Mouse (Mus musculus) limb, embryonic 12.5 days (tissue): ENCODE measurements at regions not wholly inside any gene's neighbourhood (a gene's known extent, or its start where the extent isn't known, plus 50 kb on each side); places are given as distances from the start of the nearest gene placed in this dataset.

Experiments
- ATAC-seq: fragments of 200-750 bp; cut with Nextera tagmentation; 2 replicates; pipeline ENCODE4 v1.8.0; 2017; ENCODE audit warnings: low read depth, moderate TSS enrichment; ENCODE audit not compliant: insufficient number of reproducible peaks, insufficient read depth, low FRiP score, low TSS enrichment
- H3K27ac ChIP-seq: fragments of 300-500 bp; sonication (generic); 2 replicates; pipeline ENCODE4 v1.5.1; 2016; ENCODE audit warnings: mild to moderate bottlenecking, moderate library complexity
- H3K27me3 ChIP-seq: fragments of 300-500 bp; sonication (generic); 2 replicates; pipeline ENCODE4 v1.6.1; 2016; ENCODE audit warnings: mild to moderate bottlenecking, moderate library complexity
- H3K36me3 ChIP-seq: fragments of 300-500 bp; sonication (generic); 2 replicates; pipeline ENCODE4 v1.6.1; 2016; ENCODE audit warnings: mild to moderate bottlenecking, moderate library complexity
- H3K4me1 ChIP-seq: fragments of 300-500 bp; sonication (generic); replicated peaks from 2 replicates; pipeline ENCODE4 v1.6.1; 2016
- H3K4me2 ChIP-seq: fragments of 300-500 bp; sonication (generic); 2 replicates; pipeline ENCODE4 v1.6.1; 2016; ENCODE audit warnings: mild to moderate bottlenecking, moderate library complexity
- H3K4me3 ChIP-seq: fragments of 300-500 bp; sonication (generic); replicated peaks from 2 replicates; pipeline ENCODE4 v1.5.1; 2016; ENCODE audit warnings: mild to moderate bottlenecking
- H3K9ac ChIP-seq: fragments of 300-500 bp; sonication (generic); replicated peaks from 2 replicates; pipeline ENCODE4 v1.6.1; 2016; ENCODE audit warnings: mild to moderate bottlenecking, moderate library complexity
- H3K9me3 ChIP-seq: fragments of 300-500 bp; sonication (generic); 2 replicates; pipeline ENCODE4 v1.6.1; 2016; ENCODE audit warnings: mild to moderate bottlenecking, moderate library complexity
- WGBS: fragments of 180-500 bp; shearing (Covaris S2); methylation state at CpG from one replicate; pipeline ENCODE4 v1.1.7; 2016; 5-methylcytosine and 5-hydroxymethylcytosine counted together

- no peak overlapping the region for H3K9ac ChIP-seq
- H3K36me3 ChIP-seq: no peaks in the 10 kb centered on the region
- peaks cover 10% of the 10 kb centered on the region for H3K4me1 ChIP-seq
- H3K27ac ChIP-seq: no peak overlapping the region
- WGBS: 88% methylated on average over 5 of the region's 5 CpGs
- ATAC-seq: no peak
- no peaks in the 10 kb centered on the region; the same call in 1 of the 2 replicates for H3K27me3 ChIP-seq
- no peak overlapping the region for H3K4me2 ChIP-seq
- H3K9me3 ChIP-seq: no peaks in the 10 kb centered on the region
- H3K4me3 ChIP-seq: no peak overlapping the region
These were observed 116.8 kb downstream of the Irs2 start for GRCm38 (mm10) chr8:10891440-10891839.

- 89% methylated on average over 3 of the region's 3 CpGs for WGBS
- H3K36me3 ChIP-seq: no peaks in the 10 kb centered on the region
- ATAC-seq: no peak
- peaks cover 3% of the 10 kb centered on the region; the same call in 1 of the 2 replicates for H3K4me1 ChIP-seq
- H3K27me3 ChIP-seq: peaks cover 4% of the 10 kb centered on the region; the same call in 1 of the 2 replicates
- no peak overlapping the region for H3K9ac ChIP-seq
- no peak overlapping the region for H3K4me3 ChIP-seq
- no peak overlapping the region for H3K4me2 ChIP-seq
- H3K27ac ChIP-seq: no peak overlapping the region
- no peaks in the 10 kb centered on the region for H3K9me3 ChIP-seq
These were observed 122.8 kb downstream of the Irs2 start for GRCm38 (mm10) chr8:10885452-10885851.

- H3K4me2 ChIP-seq: no peak overlapping the region
- ATAC-seq: no peak
- H3K9me3 ChIP-seq: no peaks in the 10 kb centered on the region
- no peak overlapping the region for H3K9ac ChIP-seq
- H3K27ac ChIP-seq: no peak overlapping the region
- H3K27me3 ChIP-seq: peaks cover 4% of the 10 kb centered on the region; the same call in 1 of the 2 replicates
- no peaks in the 10 kb centered on the region for H3K36me3 ChIP-seq
- 75% methylated on average over 7 of the region's 7 CpGs for WGBS
- no peak overlapping the region for H3K4me3 ChIP-seq
- no peaks in the 10 kb centered on the region for H3K4me1 ChIP-seq
These were observed 124.8 kb downstream of the Irs2 start for GRCm38 (mm10) chr8:10883418-10883817.

GRCm38 (mm10) chr8:10882381-10882780 is 125.9 kb downstream of the Irs2 start:
- no peak for ATAC-seq
- 78% methylated on average over 5 of the region's 5 CpGs for WGBS
- no peaks in the 10 kb centered on the region for H3K36me3 ChIP-seq
- H3K4me2 ChIP-seq: no peak overlapping the region
- 0 out of 2 replicates have a peak, but pooled peaks cover 4% of the 10 kb centered on the region for H3K27me3 ChIP-seq
- H3K4me1 ChIP-seq: no peaks in the 10 kb centered on the region
- H3K9ac ChIP-seq: no peak overlapping the region
- no peaks in the 10 kb centered on the region for H3K9me3 ChIP-seq
- H3K4me3 ChIP-seq: no peak overlapping the region
- no peak overlapping the region for H3K27ac ChIP-seq

- H3K4me2 ChIP-seq: no peak overlapping the region
- H3K9ac ChIP-seq: no peak overlapping the region
- H3K27me3 ChIP-seq: 0 out of 2 replicates have a peak, but pooled peaks cover 4% of the 10 kb centered on the region
- no peak for ATAC-seq
- WGBS: 74% methylated on average over 6 of the region's 6 CpGs
- H3K9me3 ChIP-seq: no peaks in the 10 kb centered on the region
- no peaks in the 10 kb centered on the region for H3K4me1 ChIP-seq
- no peak overlapping the region for H3K27ac ChIP-seq
- no peaks in the 10 kb centered on the region for H3K36me3 ChIP-seq
- H3K4me3 ChIP-seq: no peak overlapping the region
These were observed 128.4 kb downstream of the Irs2 start for GRCm38 (mm10) chr8:10879883-10880282.

GRCm38 (mm10) chr8:10879049-10879847 is 129.0 kb downstream of the Irs2 start:
- ATAC-seq: no peak
- no peak overlapping the region for H3K27ac ChIP-seq
- H3K4me3 ChIP-seq: no peak overlapping the region
- H3K4me2 ChIP-seq: no peak overlapping the region
- 87% methylated on average over 10 of the region's 10 CpGs for WGBS
- no peak overlapping the region for H3K9ac ChIP-seq
- no peaks in the 10 kb centered on the region for H3K36me3 ChIP-seq
- no peaks in the 10 kb centered on the region for H3K4me1 ChIP-seq
- H3K9me3 ChIP-seq: no peaks in the 10 kb centered on the region
- 0 out of 2 replicates have a peak, but pooled peaks cover 4% of the 10 kb centered on the region for H3K27me3 ChIP-seq

GRCm38 (mm10) chr8:10878371-10878770 is 129.9 kb downstream of the Irs2 start:
- Histone ChIP-seq H3K4me2 (no peak overlapping the region), H3K9ac (no peak overlapping the region), H3K36me3 (no peaks in the 10 kb centered on the region), H3K4me1 (no peaks in the 10 kb centered on the region), H3K27ac (no peak overlapping the region), H3K27me3 (0 out of 2 replicates have a peak, but pooled peaks cover 4% of the 10 kb centered on the region), H3K4me3 (no peak overlapping the region), H3K9me3 (no peaks in the 10 kb centered on the region)
- no peak for ATAC-seq
- 85% methylated on average over 4 of the region's 4 CpGs for WGBS

- ATAC-seq: no peak
- no peak overlapping the region for H3K27ac ChIP-seq
- 68% methylated on average over 6 of the region's 6 CpGs for WGBS
These were observed 133.1 kb downstream of the Irs2 start for GRCm38 (mm10) chr8:10875170-10875569.

GRCm38 (mm10) chr8:10871451-10871850 is 136.8 kb downstream of the Irs2 start:
- Histone ChIP-seq H3K27ac (no peak overlapping the region), H3K9me3 (no peaks in the 10 kb centered on the region), H3K4me3 (no peak overlapping the region), H3K9ac (no peak overlapping the region), H3K4me1 (0 out of 2 replicates have a peak, but pooled peaks cover 4% of the 10 kb centered on the region), H3K4me2 (no peak overlapping the region), H3K36me3 (no peaks in the 10 kb centered on the region), H3K27me3 (peaks cover 4% of the 10 kb centered on the region; the same call in 1 of the 2 replicates)
- WGBS: 69% methylated on average over 7 of the region's 7 CpGs
- no peak for ATAC-seq

More at GRCm38 (mm10) chr8:10875170-10875569, 133.1 kb downstream of the Irs2 start:
- no peaks in the 10 kb centered on the region for H3K4me1 ChIP-seq
- H3K36me3 ChIP-seq: no peaks in the 10 kb centered on the region
- H3K27me3 ChIP-seq: no peaks in the 10 kb centered on the region
- H3K9ac ChIP-seq: no peak overlapping the region
- H3K9me3 ChIP-seq: no peaks in the 10 kb centered on the region
- no peak overlapping the region for H3K4me3 ChIP-seq
- no peak overlapping the region for H3K4me2 ChIP-seq

GRCm38 (mm10) chr8:10870423-10871055 is 137.7 kb downstream of the Irs2 start:
- Histone ChIP-seq H3K4me2 (no peak overlapping the region), H3K9ac (no peak overlapping the region), H3K27me3 (peaks cover 4% of the 10 kb centered on the region; the same call in 1 of the 2 replicates), H3K36me3 (no peaks in the 10 kb centered on the region), H3K4me3 (no peak overlapping the region), H3K27ac (no peak overlapping the region), H3K9me3 (no peaks in the 10 kb centered on the region), H3K4me1 (peaks cover 13% of the 10 kb centered on the region; the same call in 1 of the 2 replicates)
- 87% methylated on average over 13 of the region's 13 CpGs for WGBS
- no peak for ATAC-seq

- H3K9ac ChIP-seq: no peak overlapping the region
- H3K27me3 ChIP-seq: peaks cover 4% of the 10 kb centered on the region; the same call in 1 of the 2 replicates
- H3K4me2 ChIP-seq: no peak overlapping the region
- no peaks in the 10 kb centered on the region for H3K9me3 ChIP-seq
- H3K36me3 ChIP-seq: no peaks in the 10 kb centered on the region
- no peak overlapping the region for H3K4me3 ChIP-seq
- 79% methylated on average over 10 of the region's 10 CpGs for WGBS
- H3K4me1 ChIP-seq: peaks cover 13% of the 10 kb centered on the region; the same call in 1 of the 2 replicates
- H3K27ac ChIP-seq: no peak overlapping the region
- no peak for ATAC-seq
These were observed 138.4 kb downstream of the Irs2 start for GRCm38 (mm10) chr8:10869866-10870265.
